Mouse (Mus musculus): ENCODE results near the gene Tnni2. TPM values are rescaled to one million over a fixed set of nuclear protein-coding genes. Genes with fewer than 3 reads are reported as not detected.

The Tnni2 gene
- polyA plus RNA-seq, 1 experiment from 2014 or later: 50.6 TPM

DNA sequence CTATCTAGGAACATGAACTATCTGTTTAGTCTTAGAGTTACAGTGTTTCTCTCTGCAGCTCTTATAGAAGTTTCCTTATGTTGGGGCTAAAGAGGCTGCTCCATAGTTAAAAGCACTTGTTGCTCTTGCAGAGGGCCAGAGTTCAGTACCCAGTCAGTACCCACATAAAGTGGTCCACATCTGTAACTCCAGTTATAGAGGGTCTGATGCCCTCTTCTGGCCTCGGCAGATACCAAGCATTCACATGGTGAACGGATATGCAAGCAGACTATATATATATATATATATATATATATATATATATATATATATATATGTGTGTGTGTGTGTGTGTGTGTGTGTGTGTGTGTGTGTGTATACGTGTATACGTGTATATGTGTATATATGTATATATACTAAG lies 33.7 kb upstream of the Tnni2 start:
- no peak overlapping the region for H3K4me3 ChIP-seq
- H3K9me3 ChIP-seq (replicated peaks): no peaks in the 10 kb centered on the region
- H3K27ac ChIP-seq (ENCODE audit: poor library complexity, severe bottlenecking): no peak overlapping the region
- 67% methylated on average over 4 of the region's 4 CpGs for WGBS
- H3K36me3 ChIP-seq: no peaks in the 10 kb centered on the region
- no peaks in the 10 kb centered on the region for H3K4me1 ChIP-seq (replicated peaks)
- H3K9ac ChIP-seq: no peak overlapping the region
- no peak overlapping the region for H3K4me2 ChIP-seq
- no peaks in the 10 kb centered on the region for H3K27me3 ChIP-seq (replicated peaks)
- no peak for ATAC-seq (ENCODE audit: insufficient number of reproducible peaks, low FRiP score)

DNA sequence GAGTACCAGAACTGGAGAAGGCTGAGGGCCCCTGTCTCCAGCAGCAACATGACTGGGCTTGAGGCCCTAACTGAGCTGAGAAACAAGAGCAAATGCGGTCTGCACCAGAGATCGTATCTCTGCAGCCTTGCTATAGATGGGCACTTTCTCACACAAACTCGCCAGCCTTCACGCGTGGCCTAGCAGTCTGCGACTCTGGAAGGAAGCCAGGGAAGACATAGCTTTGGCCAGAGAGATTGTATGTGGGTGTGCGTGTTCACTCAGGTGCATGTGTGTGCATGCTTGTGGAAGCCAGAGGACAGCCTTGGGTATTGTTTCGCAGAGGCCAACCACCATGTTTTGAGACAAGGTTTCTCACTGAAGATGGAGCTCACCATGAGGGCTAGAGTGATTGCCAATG lies 32.9 kb upstream of the Tnni2 start:
- Histone ChIP-seq H3K4me2 (no peak overlapping the region), H3K4me3 (no peak overlapping the region), H3K27me3 (replicated peaks) (no peaks in the 10 kb centered on the region), H3K9me3 (replicated peaks) (no peaks in the 10 kb centered on the region), H3K4me1 (replicated peaks) (no peaks in the 10 kb centered on the region), H3K9ac (no peak overlapping the region), H3K27ac (ENCODE audit: poor library complexity, severe bottlenecking) (no peak overlapping the region), H3K36me3 (no peaks in the 10 kb centered on the region)
- 92% methylated on average over 8 of the region's 8 CpGs for WGBS
- ATAC-seq (ENCODE audit: insufficient number of reproducible peaks, low FRiP score): no peak

DNA sequence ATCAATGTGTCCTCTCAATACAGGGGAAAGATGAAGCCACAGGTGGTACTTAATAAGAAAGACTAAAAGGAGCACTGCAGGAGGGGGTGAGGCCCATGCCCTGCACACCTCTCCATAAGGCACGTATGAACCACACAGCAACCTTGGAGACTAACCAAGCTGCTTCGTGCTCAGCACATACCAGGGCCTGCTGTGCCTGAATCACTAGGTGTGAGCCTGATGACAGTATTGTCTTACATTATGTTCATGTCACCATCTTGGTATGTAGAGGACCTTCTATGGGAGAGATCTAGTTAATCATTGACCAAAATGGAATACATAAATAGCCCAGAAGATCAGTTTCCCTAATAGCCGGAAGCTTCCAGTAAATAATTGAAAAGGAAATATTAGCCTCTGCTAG lies 32.0 kb upstream of the Tnni2 start:
- ATAC-seq (ENCODE audit: insufficient number of reproducible peaks, low FRiP score): no peak
- Histone ChIP-seq H3K27ac (ENCODE audit: poor library complexity, severe bottlenecking) (no peak overlapping the region), H3K36me3 (no peaks in the 10 kb centered on the region), H3K9ac (no peak overlapping the region), H3K27me3 (replicated peaks) (no peaks in the 10 kb centered on the region), H3K4me3 (no peak overlapping the region), H3K9me3 (replicated peaks) (no peaks in the 10 kb centered on the region), H3K4me1 (replicated peaks) (no peaks in the 10 kb centered on the region), H3K4me2 (no peak overlapping the region)
- 84% methylated on average over 3 of the region's 3 CpGs for WGBS

DNA sequence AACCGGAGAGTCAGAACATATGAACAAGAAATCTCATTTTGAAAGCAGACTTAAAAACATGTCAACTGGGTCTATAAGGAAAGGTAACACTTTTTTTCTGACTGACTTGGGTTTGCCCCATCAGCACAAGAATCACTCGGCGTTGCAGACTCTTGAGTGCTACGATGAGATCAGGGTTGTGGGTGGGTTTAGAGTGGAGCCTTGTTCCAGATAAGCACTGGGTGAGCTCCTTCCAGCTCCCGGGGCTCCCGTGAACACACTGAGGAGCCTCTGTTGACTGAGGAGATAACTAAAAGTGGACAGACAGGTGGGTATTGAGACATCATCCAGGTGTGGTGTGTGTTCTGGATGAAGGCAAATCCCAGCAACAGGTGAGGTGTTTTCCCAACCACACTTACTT lies 28.3 kb upstream of the Tnni2 start:
- Histone ChIP-seq H3K27ac (ENCODE audit: poor library complexity, severe bottlenecking) (no peak overlapping the region), H3K9ac (no peak overlapping the region), H3K4me1 (replicated peaks) (no peaks in the 10 kb centered on the region), H3K27me3 (replicated peaks) (no peaks in the 10 kb centered on the region), H3K4me3 (no peak overlapping the region), H3K9me3 (replicated peaks) (peaks cover 5% of the 10 kb centered on the region; the same call in 1 of the 2 replicates), H3K36me3 (no peaks in the 10 kb centered on the region), H3K4me2 (no peak overlapping the region)
- no peak for ATAC-seq (ENCODE audit: insufficient number of reproducible peaks, low FRiP score)
- WGBS: 72% methylated on average over 6 of the region's 6 CpGs

DNA sequence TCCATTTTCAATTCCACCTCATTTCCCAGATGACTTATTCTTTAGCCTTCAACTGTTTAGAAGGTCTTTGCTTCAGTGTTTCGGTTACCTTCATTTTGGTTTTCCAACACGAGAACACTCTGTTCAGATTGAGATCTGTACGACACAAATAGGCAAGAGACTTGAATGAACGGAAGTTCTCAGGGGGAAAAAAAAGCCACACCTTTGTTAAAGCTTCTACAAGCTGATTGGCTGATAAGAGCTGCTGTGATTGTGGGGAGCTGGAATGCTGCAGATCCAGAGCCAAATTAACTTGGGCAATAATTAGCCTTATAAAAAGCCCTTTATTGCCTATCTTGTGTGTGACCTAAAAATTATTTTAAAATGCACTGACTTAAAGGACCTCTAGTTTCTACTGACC lies 26.3 kb upstream of the Tnni2 start:
- no peak overlapping the region for H3K27ac ChIP-seq (ENCODE audit: poor library complexity, severe bottlenecking)
- H3K4me3 ChIP-seq: no peak overlapping the region
- H3K36me3 ChIP-seq: no peaks in the 10 kb centered on the region
- H3K27me3 ChIP-seq (replicated peaks): no peaks in the 10 kb centered on the region
- no peaks in the 10 kb centered on the region; the same call in 1 of the 2 replicates for H3K4me1 ChIP-seq (replicated peaks)
- 48% methylated on average over 4 of the region's 4 CpGs for WGBS
- no peak for ATAC-seq (ENCODE audit: insufficient number of reproducible peaks, low FRiP score)
- H3K9me3 ChIP-seq (replicated peaks): peaks cover 10% of the 10 kb centered on the region; the same call in 1 of the 2 replicates
- H3K9ac ChIP-seq: no peak overlapping the region
- no peak overlapping the region for H3K4me2 ChIP-seq

DNA sequence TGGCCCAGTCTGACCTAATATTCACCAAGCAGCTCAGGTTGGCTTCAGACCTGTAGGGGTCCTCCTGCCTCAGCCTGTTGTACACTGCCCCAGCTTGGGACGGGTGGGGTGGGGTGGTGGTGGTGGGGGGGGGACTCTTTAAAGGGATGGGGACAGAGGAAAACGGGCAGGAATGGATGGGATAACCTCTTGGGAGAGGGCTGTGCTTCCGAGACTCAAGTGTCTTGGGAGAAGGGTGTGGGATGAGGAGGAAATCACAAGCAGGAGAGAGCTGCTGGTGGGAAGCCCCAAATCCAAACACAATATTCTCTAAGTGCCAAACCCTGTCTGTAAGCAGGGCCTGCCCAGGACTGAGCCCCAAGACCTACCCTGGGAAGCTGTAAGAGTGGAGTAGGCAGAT lies 25.4 kb upstream of the Tnni2 start:
- H3K36me3 ChIP-seq: no peaks in the 10 kb centered on the region
- H3K4me3 ChIP-seq: no peak overlapping the region
- no peaks in the 10 kb centered on the region; the same call in 1 of the 2 replicates for H3K4me1 ChIP-seq (replicated peaks)
- no peak for ATAC-seq (ENCODE audit: insufficient number of reproducible peaks, low FRiP score)
- peaks cover 10% of the 10 kb centered on the region; the same call in 1 of the 2 replicates for H3K9me3 ChIP-seq (replicated peaks)
- WGBS: 65% methylated on average over 3 of the region's 3 CpGs
- H3K27me3 ChIP-seq (replicated peaks): no peaks in the 10 kb centered on the region
- H3K9ac ChIP-seq: no peak overlapping the region
- H3K27ac ChIP-seq (ENCODE audit: poor library complexity, severe bottlenecking): no peak overlapping the region
- H3K4me2 ChIP-seq: no peak overlapping the region

DNA sequence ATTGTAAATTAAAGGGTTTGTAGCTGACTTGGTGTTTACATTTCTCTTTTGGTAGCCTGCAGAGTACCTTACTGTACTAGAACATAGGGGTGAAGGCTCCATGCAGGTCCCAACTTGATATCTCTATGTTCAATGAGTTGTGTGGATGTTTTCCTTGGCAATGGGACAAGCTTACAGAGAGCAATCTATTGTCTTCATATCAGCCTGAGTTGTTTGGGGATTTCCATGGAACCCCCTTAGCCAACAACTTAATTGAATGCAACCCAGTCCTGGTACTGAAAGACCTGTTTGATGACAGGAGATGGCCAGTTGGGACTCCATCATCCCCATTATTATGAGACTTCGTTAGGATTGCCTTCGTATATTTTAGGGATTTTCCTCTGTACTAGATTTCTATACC lies 23.6 kb upstream of the Tnni2 start:
- Histone ChIP-seq H3K9ac (no peak overlapping the region), H3K36me3 (no peaks in the 10 kb centered on the region), H3K27me3 (replicated peaks) (no peaks in the 10 kb centered on the region), H3K4me1 (replicated peaks) (no peaks in the 10 kb centered on the region; the same call in 1 of the 2 replicates), H3K4me3 (no peak overlapping the region), H3K9me3 (replicated peaks) (peaks cover 10% of the 10 kb centered on the region; the same call in 1 of the 2 replicates), H3K27ac (ENCODE audit: poor library complexity, severe bottlenecking) (no peak overlapping the region), H3K4me2 (no peak overlapping the region)
- WGBS: 74% methylated on average over 2 of the region's 2 CpGs
- ATAC-seq (ENCODE audit: insufficient number of reproducible peaks, low FRiP score): no peak

DNA sequence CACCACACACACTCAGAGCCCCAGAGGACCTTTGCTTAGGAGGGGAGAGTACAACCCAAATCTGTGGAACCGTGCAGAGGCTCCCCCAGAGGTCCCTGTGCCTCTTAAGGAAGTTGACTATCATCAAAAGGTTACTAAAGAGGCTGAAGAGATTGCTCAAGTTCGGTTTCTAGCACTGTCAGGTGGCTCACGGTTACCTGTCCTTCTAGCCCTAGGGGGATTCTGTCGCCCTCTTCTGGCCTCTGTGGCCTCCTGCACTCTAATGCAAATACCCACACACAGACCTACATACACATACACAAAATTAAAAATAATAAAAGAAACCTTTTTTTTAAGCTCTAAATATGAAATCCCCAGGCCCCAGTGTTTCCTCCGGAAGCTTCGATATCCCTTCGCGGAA lies 22.9 kb upstream of the Tnni2 start:
- Histone ChIP-seq H3K4me1 (replicated peaks) (no peaks in the 10 kb centered on the region; the same call in 1 of the 2 replicates), H3K4me3 (no peak overlapping the region), H3K36me3 (no peaks in the 10 kb centered on the region), H3K27ac (ENCODE audit: poor library complexity, severe bottlenecking) (no peak overlapping the region), H3K9ac (no peak overlapping the region), H3K9me3 (replicated peaks) (peaks cover 10% of the 10 kb centered on the region; the same call in 1 of the 2 replicates), H3K27me3 (replicated peaks) (no peaks in the 10 kb centered on the region), H3K4me2 (no peak overlapping the region)
- no peak for ATAC-seq (ENCODE audit: insufficient number of reproducible peaks, low FRiP score)
- WGBS: 91% methylated on average over 8 of the region's 8 CpGs

DNA sequence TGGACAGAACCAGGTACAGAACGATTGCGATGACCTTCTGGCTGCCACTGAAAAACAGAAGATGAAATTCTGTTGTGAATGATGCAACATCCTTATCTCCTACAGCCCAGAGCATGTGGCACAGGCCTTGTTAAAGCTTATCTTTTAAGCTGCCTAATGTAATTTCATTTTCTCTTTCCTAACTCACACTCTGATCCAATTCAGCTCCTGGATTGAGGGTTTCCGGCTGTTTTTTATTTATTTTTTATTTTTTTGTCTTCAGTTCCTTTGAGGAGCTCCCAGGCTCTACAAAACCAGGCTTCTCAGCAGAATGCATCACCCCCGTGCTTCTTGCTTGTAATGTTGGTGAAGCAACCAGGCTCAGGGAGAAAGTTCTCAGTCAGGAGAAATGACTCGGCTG lies 21.7 kb upstream of the Tnni2 start:
- WGBS: 66% methylated on average over 5 of the region's 5 CpGs
- no peak overlapping the region for H3K4me2 ChIP-seq

DNA sequence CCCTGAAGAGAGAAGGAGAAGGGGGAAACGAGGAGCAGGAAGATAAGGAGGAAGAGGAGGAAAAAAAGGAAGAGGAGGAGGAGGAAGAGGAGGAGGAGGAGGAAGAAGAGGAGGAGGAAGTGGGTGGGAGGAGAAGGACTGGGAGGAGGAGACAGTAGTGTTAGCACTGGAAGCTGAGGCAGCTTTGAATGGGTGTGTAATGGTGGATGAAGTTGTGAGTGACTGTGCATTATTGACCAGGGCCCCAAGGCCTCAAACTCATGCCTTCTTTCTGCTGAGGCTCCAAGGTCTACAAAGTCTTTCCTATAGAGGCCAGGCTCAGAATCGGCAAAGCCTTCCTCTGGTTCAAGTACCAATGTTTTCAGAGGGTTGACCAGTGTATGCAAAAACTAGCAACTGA lies 19.8 kb upstream of the Tnni2 start:
- Histone ChIP-seq H3K27ac (ENCODE audit: poor library complexity, severe bottlenecking) (no peak overlapping the region), H3K36me3 (no peaks in the 10 kb centered on the region), H3K9me3 (replicated peaks) (peaks cover 10% of the 10 kb centered on the region; the same call in 1 of the 2 replicates), H3K4me1 (replicated peaks) (no peaks in the 10 kb centered on the region; the same call in 1 of the 2 replicates), H3K9ac (no peak overlapping the region), H3K27me3 (replicated peaks) (no peaks in the 10 kb centered on the region), H3K4me3 (no peak overlapping the region), H3K4me2 (no peak overlapping the region)
- no peak for ATAC-seq (ENCODE audit: insufficient number of reproducible peaks, low FRiP score)
- 58% methylated on average over 2 of the region's 2 CpGs for WGBS

More for the DNA sequence above, 21.7 kb upstream of the Tnni2 start:
- no peaks in the 10 kb centered on the region; the same call in 1 of the 2 replicates for H3K4me1 ChIP-seq (replicated peaks)
- peaks cover 10% of the 10 kb centered on the region; the same call in 1 of the 2 replicates for H3K9me3 ChIP-seq (replicated peaks)
- H3K9ac ChIP-seq: no peak overlapping the region
- H3K27ac ChIP-seq (ENCODE audit: poor library complexity, severe bottlenecking): peak overlapping the region; percentile 6; the same call in 1 of the 2 replicates
- H3K27me3 ChIP-seq (replicated peaks): no peaks in the 10 kb centered on the region
- no peak overlapping the region for H3K4me3 ChIP-seq
- H3K36me3 ChIP-seq: no peaks in the 10 kb centered on the region
- ATAC-seq (ENCODE audit: insufficient number of reproducible peaks, low FRiP score): peak; percentile 76; the same call in 1 of the 2 replicates

DNA sequence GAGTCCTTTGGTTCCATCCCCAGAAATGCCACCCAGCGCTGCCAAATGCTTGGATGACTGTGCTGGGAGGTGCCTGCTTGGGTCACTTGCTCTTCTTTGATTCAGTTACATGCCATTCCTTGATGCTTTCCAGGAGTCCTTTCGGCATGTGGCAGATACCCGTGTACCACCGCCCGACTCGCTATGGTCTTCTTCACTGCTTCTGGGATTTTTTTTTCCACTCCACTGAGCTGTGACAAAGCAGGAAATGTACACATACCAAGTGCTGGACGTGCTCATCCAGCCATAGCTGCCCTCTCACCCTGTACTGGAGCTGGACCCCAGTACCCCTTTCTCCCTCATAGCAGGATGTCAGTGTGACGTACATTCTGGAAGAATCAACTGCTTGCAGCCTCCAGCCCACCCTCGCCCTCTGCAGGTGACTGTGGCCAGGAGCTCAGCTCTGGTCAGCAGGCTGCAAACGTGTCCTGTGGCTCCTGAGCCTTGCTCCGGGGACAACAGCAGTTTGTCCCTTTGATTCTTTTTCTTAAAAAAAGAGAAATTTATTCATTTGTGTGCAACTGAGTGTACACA lies 15.9 kb upstream of the Tnni2 start:
- Histone ChIP-seq H3K4me1 (replicated peaks) (peaks cover 22% of the 10 kb centered on the region), H3K27me3 (replicated peaks) (no peaks in the 10 kb centered on the region), H3K27ac (ENCODE audit: poor library complexity, severe bottlenecking) (no peak overlapping the region), H3K36me3 (no peaks in the 10 kb centered on the region), H3K9ac (no peak overlapping the region), H3K4me2 (no peak overlapping the region), H3K9me3 (replicated peaks) (no peaks in the 10 kb centered on the region), H3K4me3 (no peak overlapping the region)
- WGBS: 62% methylated on average over 11 of the region's 11 CpGs
- ATAC-seq (ENCODE audit: insufficient number of reproducible peaks, low FRiP score): no peak

DNA sequence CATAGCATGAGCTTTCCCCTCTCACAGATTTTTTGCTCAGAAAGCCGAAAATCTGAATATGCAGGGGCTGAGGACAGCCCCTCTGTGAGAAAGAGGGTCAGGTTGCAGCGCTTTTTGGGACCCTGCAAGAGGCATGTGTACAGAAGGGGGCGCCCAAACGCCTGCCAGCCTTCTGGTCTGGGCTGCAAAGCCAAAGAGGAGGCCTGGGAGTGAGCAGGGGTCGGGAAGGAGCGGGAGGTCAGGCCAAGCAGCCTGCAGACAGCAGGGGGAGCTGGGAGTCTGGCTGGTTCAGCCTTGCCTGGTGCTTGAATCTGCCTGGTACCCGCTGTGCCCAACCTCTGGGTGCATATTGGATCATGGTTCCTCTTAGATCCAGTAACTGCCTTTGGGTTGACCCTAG lies 13.4 kb upstream of the Tnni2 start:
- Histone ChIP-seq H3K4me2 (no peak overlapping the region), H3K9ac (no peak overlapping the region), H3K27me3 (replicated peaks) (no peaks in the 10 kb centered on the region), H3K4me1 (replicated peaks) (peaks cover 25% of the 10 kb centered on the region), H3K9me3 (replicated peaks) (no peaks in the 10 kb centered on the region), H3K27ac (ENCODE audit: poor library complexity, severe bottlenecking) (no peak overlapping the region), H3K4me3 (no peak overlapping the region), H3K36me3 (no peaks in the 10 kb centered on the region)
- ATAC-seq (ENCODE audit: insufficient number of reproducible peaks, low FRiP score): peak; percentile 36; the same call in 1 of the 2 replicates
- WGBS: 7% methylated on average over 7 of the region's 7 CpGs

Measured in heart, embryonic 12.5 days (tissue).